Mouse (Mus musculus) intestine, postnatal 0 days (tissue): Measurements from ENCODE around the gene Cpa1. TPM values are rescaled to one million over a fixed set of nuclear protein-coding genes. Genes with fewer than 3 reads are reported as not detected.

Source experiments
- ATAC-seq: fragments of 200-750 bp; cut with Nextera tagmentation; 2 replicates; pipeline ENCODE4 v1.8.0; 2017; ENCODE audit warnings: mild to moderate bottlenecking, moderate TSS enrichment, moderate library complexity
- H3K27ac ChIP-seq: fragments of 300-500 bp; sonication (generic); 2 replicates; pipeline ENCODE4 v1.5.1; 2014; ENCODE audit warnings: mild to moderate bottlenecking, low read depth, low read length, moderate library complexity
- H3K27me3 ChIP-seq: fragments of 300-500 bp; sonication (generic); replicated peaks from 2 replicates; pipeline ENCODE4 v1.6.1; 2014; ENCODE audit warnings: low read length, mixed read lengths; ENCODE audit not compliant: control insufficient read depth, insufficient read depth
- H3K36me3 ChIP-seq: fragments of 300-500 bp; sonication (generic); 2 replicates; pipeline ENCODE4 v1.6.1; 2014; ENCODE audit warnings: mild to moderate bottlenecking, moderate library complexity; ENCODE audit not compliant: control insufficient read depth, insufficient read depth
- H3K4me1 ChIP-seq: fragments of 300-500 bp; sonication (generic); replicated peaks from 2 replicates; pipeline ENCODE4 v1.6.1; 2014; ENCODE audit warnings: antibody characterized with exemption, low read length, mixed read lengths; ENCODE audit not compliant: control insufficient read depth, insufficient read depth
- H3K4me2 ChIP-seq: fragments of 300-500 bp; sonication (generic); replicated peaks from 2 replicates; pipeline ENCODE4 v1.6.1; 2014; ENCODE audit warnings: low read depth, mild to moderate bottlenecking, moderate library complexity
- H3K4me3 ChIP-seq: fragments of 300-500 bp; sonication (generic); 2 replicates; pipeline ENCODE4 v1.5.1; 2014; ENCODE audit warnings: low read depth, low read length
- H3K9ac ChIP-seq: fragments of 300-500 bp; sonication (generic); 2 replicates; pipeline ENCODE4 v1.6.1; 2014; ENCODE audit warnings: mild to moderate bottlenecking, low read depth, low read length
- H3K9me3 ChIP-seq: fragments of 300-500 bp; sonication (generic); 2 replicates; pipeline ENCODE4 v1.6.1; 2016; ENCODE audit warnings: mixed run types; ENCODE audit not compliant: control insufficient read depth
- CTCF ChIP-seq: sonication (generic); IDR thresholded peaks from 2 replicates; pipeline ENCODE4 v1.5.1; 2016; ENCODE audit warnings: low read depth, mild to moderate bottlenecking, control low read depth, antibody characterized with exemption, moderate library complexity
- WGBS: fragments of 180-500 bp; shearing (Covaris S2); extraction: QIAGEN DNeasy Blood & Tissue Kit; methylation state at CpG from one replicate; pipeline ENCODE4 v1.1.7; 2014; 5-methylcytosine and 5-hydroxymethylcytosine counted together
- polyA plus RNA-seq: library from polyadenylated mRNA; unstranded; fragments of >200 nt; fragmentation: Nextera tagmentation; extraction: Ambion mirVana; gene quantifications from 2 replicates; pipeline ENCODE4 v1.2.1, GENCODE M21; 2015

Cpa1 gene
- polyA plus RNA-seq, 1 experiment from 2014 or later = 3.5 TPM

DNA sequence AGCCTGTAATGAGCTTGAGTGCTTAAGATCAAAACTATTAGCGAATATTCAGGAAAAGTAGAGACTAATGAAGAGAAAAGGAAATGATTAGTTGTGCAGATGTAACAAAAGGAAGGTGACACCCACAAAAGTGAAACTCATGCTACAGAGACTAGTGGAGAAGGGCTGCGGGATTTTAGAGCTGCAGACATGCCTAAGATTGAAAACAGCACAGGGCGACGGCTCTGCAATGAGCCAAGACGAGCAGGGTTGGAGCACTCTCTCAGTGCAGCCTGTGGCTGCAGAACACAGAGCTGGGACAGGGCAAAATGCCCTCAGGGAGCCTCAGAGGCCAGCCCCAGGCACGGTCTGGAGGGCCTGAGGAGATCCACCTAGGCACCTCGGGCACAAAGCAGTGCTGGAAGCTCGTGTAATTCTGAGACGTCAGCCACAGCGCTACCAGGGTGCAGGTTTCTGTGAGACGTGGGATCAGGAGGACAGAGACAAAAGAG, 36.3 kb downstream of the Cpa1 start:
- H3K9me3 ChIP-seq = no peaks in the 10 kb centered on the region
- peak overlapping the region; percentile 31; the same call in 1 of the 2 replicates for H3K9ac ChIP-seq
- peak overlapping the region; percentile 58 for H3K4me2 ChIP-seq
- H3K4me1 ChIP-seq = 0 out of 2 replicates have a peak, but pooled peaks cover 6% of the 10 kb centered on the region
- ATAC-seq = no peak
- no peak for TF ChIP-seq CTCF
- H3K27me3 ChIP-seq = no peaks in the 10 kb centered on the region
- WGBS = 48% methylated on average over 11 of the region's 11 CpGs
- H3K4me3 ChIP-seq = no peak overlapping the region
- peak overlapping the region; percentile 54 for H3K27ac ChIP-seq
- no peaks in the 10 kb centered on the region for H3K36me3 ChIP-seq

DNA sequence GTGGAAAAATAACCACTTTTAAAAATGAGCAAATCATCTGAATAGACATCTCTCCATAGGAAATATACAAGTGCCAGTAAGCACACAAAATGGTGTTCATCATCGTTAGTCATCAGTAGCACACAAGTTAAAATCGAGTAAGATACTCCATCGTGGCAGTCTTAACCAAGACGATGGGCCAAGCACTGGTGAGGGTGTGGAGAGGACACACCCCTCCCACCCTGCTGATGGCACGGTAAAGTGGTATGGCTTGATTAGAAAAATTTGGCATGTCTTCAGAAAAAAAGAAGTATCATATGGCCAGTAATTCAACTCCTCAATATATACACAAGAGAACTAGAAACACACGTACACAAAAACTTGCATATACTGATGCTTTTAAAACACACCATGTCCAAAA, 37.5 kb downstream of the Cpa1 start:
- WGBS = 81% methylated on average over 6 of the region's 6 CpGs
- H3K9me3 ChIP-seq = no peaks in the 10 kb centered on the region
- no peaks in the 10 kb centered on the region for H3K36me3 ChIP-seq
- ATAC-seq = no peak
- no peak overlapping the region for H3K27ac ChIP-seq
- 0 out of 2 replicates have a peak, but pooled peaks cover 6% of the 10 kb centered on the region for H3K4me1 ChIP-seq
- TF ChIP-seq CTCF = no peak
- no peak overlapping the region for H3K4me2 ChIP-seq
- H3K4me3 ChIP-seq = no peak overlapping the region
- H3K9ac ChIP-seq = no peak overlapping the region
- no peaks in the 10 kb centered on the region for H3K27me3 ChIP-seq

DNA sequence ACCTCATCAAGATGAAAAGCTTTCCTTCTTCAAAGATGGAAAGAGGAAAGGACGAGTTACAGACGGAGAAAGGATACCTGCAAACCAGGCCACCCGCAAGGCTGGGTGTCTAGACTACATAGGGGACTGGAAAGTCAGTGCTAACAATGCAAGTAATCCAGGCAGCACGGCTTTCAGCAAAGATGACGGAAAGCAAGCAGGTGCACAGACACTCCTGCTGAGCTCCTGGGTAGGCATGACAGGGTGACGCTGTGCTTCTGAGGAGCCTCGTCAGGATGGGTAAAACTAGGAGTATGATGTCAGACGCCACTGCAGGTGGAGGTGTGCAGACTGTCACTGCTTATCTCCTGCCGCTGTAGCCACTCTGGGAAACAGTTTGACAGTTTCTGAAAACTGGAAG, 38.6 kb downstream of the Cpa1 start:
- no peaks in the 10 kb centered on the region for H3K9me3 ChIP-seq
- no peaks in the 10 kb centered on the region for H3K27me3 ChIP-seq
- no peak overlapping the region for H3K4me2 ChIP-seq
- no peak overlapping the region for H3K9ac ChIP-seq
- no peak overlapping the region for H3K27ac ChIP-seq
- ATAC-seq = no peak
- no peak for TF ChIP-seq CTCF
- H3K4me1 ChIP-seq = 0 out of 2 replicates have a peak, but pooled peaks cover 9% of the 10 kb centered on the region
- 78% methylated on average over 9 of the region's 9 CpGs for WGBS
- H3K4me3 ChIP-seq = no peak overlapping the region
- no peaks in the 10 kb centered on the region for H3K36me3 ChIP-seq

DNA sequence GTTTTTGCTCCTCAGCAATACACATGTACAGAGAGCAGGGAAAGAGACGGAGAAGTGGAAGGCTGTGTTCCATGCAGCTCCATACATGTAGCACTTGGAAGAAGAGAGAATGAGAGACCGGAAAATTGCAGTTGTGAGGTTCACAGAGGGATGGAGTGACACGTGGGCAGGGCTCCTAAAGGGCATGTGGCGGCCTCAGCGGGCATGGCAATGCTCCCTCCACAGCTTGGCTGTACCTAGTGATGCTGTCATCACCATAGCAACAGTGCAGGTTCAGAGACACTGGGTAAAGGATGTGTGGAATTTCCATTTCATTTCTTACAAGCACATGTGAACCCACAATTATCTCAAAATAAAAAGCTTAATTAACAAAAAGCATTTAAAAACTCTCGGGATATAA, 39.5 kb downstream of the Cpa1 start:
- Histone ChIP-seq H3K4me1 (0 out of 2 replicates have a peak, but pooled peaks cover 9% of the 10 kb centered on the region), H3K4me3 (no peak overlapping the region), H3K27me3 (no peaks in the 10 kb centered on the region), H3K9me3 (no peaks in the 10 kb centered on the region), H3K4me2 (no peak overlapping the region), H3K36me3 (no peaks in the 10 kb centered on the region), H3K9ac (no peak overlapping the region), H3K27ac (no peak overlapping the region)
- TF ChIP-seq CTCF = no peak
- no peak for ATAC-seq
- WGBS = 88% methylated on average over 6 of the region's 6 CpGs

DNA sequence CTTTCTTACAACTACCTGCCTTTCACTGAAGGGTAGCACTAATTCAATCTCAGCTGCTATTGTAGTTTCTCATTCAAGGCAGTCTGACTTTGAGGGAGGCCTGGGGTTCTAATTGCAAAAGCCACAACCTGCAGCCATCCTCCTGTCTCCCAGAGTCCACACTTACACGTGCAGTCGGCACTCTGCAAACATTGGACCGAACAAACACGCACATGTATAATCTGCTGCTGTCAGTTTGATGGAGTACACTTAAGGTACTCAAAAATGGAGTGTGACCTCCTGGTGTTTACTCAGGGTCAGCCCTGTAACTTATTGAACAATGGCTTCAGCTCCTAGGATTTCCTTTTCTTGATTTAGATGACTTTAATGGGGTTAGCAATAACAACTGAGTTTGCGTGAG, 40.5 kb downstream of the Cpa1 start:
- no peaks in the 10 kb centered on the region for H3K27me3 ChIP-seq
- no peak overlapping the region for H3K4me2 ChIP-seq
- H3K4me1 ChIP-seq = 0 out of 2 replicates have a peak, but pooled peaks cover 9% of the 10 kb centered on the region
- no peaks in the 10 kb centered on the region for H3K9me3 ChIP-seq
- WGBS = 36% methylated on average over 5 of the region's 5 CpGs
- no peaks in the 10 kb centered on the region for H3K36me3 ChIP-seq
- no peak overlapping the region for H3K9ac ChIP-seq
- H3K4me3 ChIP-seq = no peak overlapping the region
- no peak for TF ChIP-seq CTCF
- no peak for ATAC-seq
- H3K27ac ChIP-seq = no peak overlapping the region

DNA sequence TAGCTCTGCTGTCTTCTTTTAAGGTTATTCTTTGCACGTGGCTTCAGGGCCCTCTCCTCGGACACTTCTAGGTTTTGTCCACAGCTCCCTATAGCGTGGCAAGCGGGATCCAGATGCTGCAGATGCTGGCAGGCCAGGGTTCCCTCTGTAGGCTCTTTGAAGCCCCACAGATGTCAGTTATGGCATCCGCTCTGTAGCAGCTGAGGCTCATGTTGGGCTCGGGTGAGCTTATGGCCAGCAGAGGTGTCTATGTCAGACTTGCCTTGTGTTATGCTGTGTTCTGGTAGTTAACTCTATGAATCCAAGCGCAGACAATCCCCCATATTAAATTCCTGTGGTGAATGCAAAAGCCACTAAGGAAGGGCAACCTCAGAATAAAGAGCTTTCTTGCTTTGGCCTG, 41.4 kb downstream of the Cpa1 start:
- ATAC-seq = no peak
- TF ChIP-seq CTCF = no peak
- H3K4me3 ChIP-seq = no peak overlapping the region
- H3K27me3 ChIP-seq = no peaks in the 10 kb centered on the region
- H3K27ac ChIP-seq = no peak overlapping the region
- WGBS = 79% methylated on average over 7 of the region's 7 CpGs
- H3K9me3 ChIP-seq = no peaks in the 10 kb centered on the region
- H3K36me3 ChIP-seq = no peaks in the 10 kb centered on the region
- H3K4me2 ChIP-seq = no peak overlapping the region
- no peak overlapping the region for H3K9ac ChIP-seq
- 0 out of 2 replicates have a peak, but pooled peaks cover 4% of the 10 kb centered on the region for H3K4me1 ChIP-seq
